Mouse (Mus musculus) liver, postnatal 0 days (tissue): Measurements from ENCODE around the gene Ubl7. TPM values are rescaled to one million over a fixed set of nuclear protein-coding genes. Genes with fewer than 3 reads are reported as not detected.

Experiments used
- ATAC-seq: fragments of 200-750 bp; cut with Nextera tagmentation; 2 replicates; pipeline ENCODE4 v1.8.0; 2017; ENCODE audit warnings: mild to moderate bottlenecking, moderate library complexity
- DNase-seq: peaks from one replicate; pipeline ENCODE4 v3.0.0-alpha.2; 2016
- H3K27ac ChIP-seq: fragments of 300-500 bp; sonication (generic); 2 replicates; pipeline ENCODE4 v1.5.1; 2014; ENCODE audit warnings: antibody characterized with exemption, moderate library complexity, mild to moderate bottlenecking, low read depth
- H3K27me3 ChIP-seq: fragments of 300-500 bp; sonication (generic); 2 replicates; pipeline ENCODE4 v1.6.1; 2014; ENCODE audit warnings: low read length, control low read depth, mixed read lengths; ENCODE audit not compliant: insufficient read depth
- H3K36me3 ChIP-seq: fragments of 300-500 bp; sonication (generic); replicated peaks from 2 replicates; pipeline ENCODE4 v1.6.1; 2014; ENCODE audit warnings: mild to moderate bottlenecking, control low read depth, low read length, moderate library complexity, mixed read lengths; ENCODE audit not compliant: insufficient read depth
- H3K4me1 ChIP-seq: fragments of 300-500 bp; sonication (generic); 2 replicates; pipeline ENCODE4 v1.6.1; 2014; ENCODE audit warnings: antibody characterized with exemption, mild to moderate bottlenecking, control low read depth; ENCODE audit not compliant: insufficient read depth
- H3K4me2 ChIP-seq: fragments of 300-500 bp; sonication (generic); 2 replicates; pipeline ENCODE4 v1.6.1; 2014; ENCODE audit warnings: low read depth, mild to moderate bottlenecking, low read length, moderate library complexity, mixed read lengths
- H3K4me3 ChIP-seq: fragments of 300-500 bp; sonication (generic); 2 replicates; pipeline ENCODE4 v1.5.1; 2014; ENCODE audit warnings: low read depth, low read length
- H3K9ac ChIP-seq: fragments of 300-500 bp; sonication (generic); replicated peaks from 2 replicates; pipeline ENCODE4 v1.6.1; 2014; ENCODE audit warnings: mild to moderate bottlenecking, moderate library complexity
- H3K9me3 ChIP-seq: fragments of 300-500 bp; sonication (generic); 2 replicates; pipeline ENCODE4 v1.6.1; 2016; ENCODE audit warnings: mild to moderate bottlenecking, control low read depth, low read length, mixed read lengths
- CTCF ChIP-seq: sonication (generic); IDR thresholded peaks from 2 replicates; pipeline ENCODE4 v1.5.1; 2016; ENCODE audit warnings: antibody characterized with exemption, low read depth
- EP300 ChIP-seq: IDR thresholded peaks from 2 replicates; pipeline ENCODE4 v1.6.1; 2016; ENCODE audit warnings: antibody characterized with exemption, low read depth, mild to moderate bottlenecking
- WGBS: fragments of 180-500 bp; shearing (Covaris S2); extraction: QIAGEN DNeasy Blood & Tissue Kit; methylation state at CpG from one replicate; pipeline ENCODE4 v1.1.7; 2014; ENCODE audit not compliant: insufficient replicate concordance; 5-methylcytosine and 5-hydroxymethylcytosine counted together
- polyA plus RNA-seq: library from polyadenylated mRNA; unstranded; fragments of >200 nt; fragmentation: Nextera tagmentation; extraction: Ambion mirVana; gene quantifications from 2 replicates; pipeline ENCODE4 v1.2.1, GENCODE M21; 2015

Gene Ubl7
- polyA plus RNA-seq, 1 experiment from 2014 or later, result 51.2 TPM

GRCm38 (mm10) chr9:57978858-57979257 lies 68.1 kb downstream of the Ubl7 start:
- Histone ChIP-seq H3K4me1 (no peaks in the 10 kb centered on the region), H3K27me3 (no peaks in the 10 kb centered on the region), H3K4me3 (no peak overlapping the region), H3K27ac (no peak overlapping the region), H3K9ac (no peak overlapping the region), H3K4me2 (no peak overlapping the region), H3K36me3 (no peaks in the 10 kb centered on the region), H3K9me3 (no peaks in the 10 kb centered on the region)
- no peak for DNase-seq
- ATAC-seq, result no peak
- no peak for TF ChIP-seq CTCF
- no peak for TF ChIP-seq EP300
- WGBS, result 38% methylated on average over 3 of the region's 3 CpGs

Other genes with a start within 250 kb of the Ubl7 start
- gene Cyp1a2, start 227.3 kb upstream of the Ubl7 start, polyA plus RNA-seq, result 19.9 and 30.7 TPM in 2 replicates
- gene Cyp1a1, start 223.1 kb upstream of the Ubl7 start, polyA plus RNA-seq, result 2.2 and 4.3 TPM in 2 replicates
- 9.9 and 13.2 TPM in 2 replicates for gene Edc3, start 202.4 kb upstream of the Ubl7 start, polyA plus RNA-seq
- 40.2 and 40.4 TPM in 2 replicates for gene Clk3, start 145.1 kb upstream of the Ubl7 start, polyA plus RNA-seq
- 4.6 and 4.7 TPM in 2 replicates for gene Arid3b, start 74.2 kb upstream of the Ubl7 start, polyA plus RNA-seq
- 0.11 TPM in 1 of 2 replicates, not detected in the other for gene Sema7a, start 29.1 kb downstream of the Ubl7 start, polyA plus RNA-seq
- 0.43 and 0.51 TPM in 2 replicates for gene Cyp11a1, start 95.4 kb downstream of the Ubl7 start, polyA plus RNA-seq
- gene Stra6, start 152.8 kb downstream of the Ubl7 start, polyA plus RNA-seq, result not detected in 2 replicates
- gene Ccdc33, start 207.8 kb downstream of the Ubl7 start, polyA plus RNA-seq, result not detected in 2 replicates